Mouse (Mus musculus): ENCODE results near the gene Map3k12. TPM values are rescaled to one million over a fixed set of nuclear protein-coding genes. Genes with fewer than 3 reads are reported as not detected.

The Map3k12 gene
- 10.0 and 10.9 TPM in 2 replicates for polyA plus RNA-seq (2014; fragmentation: Nextera tagmentation; extraction: Ambion mirVana)

GRCm38 (mm10) chr15:102516728-102517404 is at the start of gene Map3k12:
TSS of gene Map3k12 (minus strand) at chr15:102517064.
- no peak for ATAC-seq (replicated peaks; ENCODE audit: insufficient number of reproducible peaks, low FRiP score, low TSS enrichment)
- Histone ChIP-seq H3K36me3 (ENCODE audit: control insufficient read depth, insufficient read depth, low read length) (peaks cover 5% of the 10 kb centered on the region; the same call in 1 of the 2 replicates), H3K4me1 (ENCODE audit: control insufficient read depth, insufficient read depth, low read length) (peaks cover 32% of the 10 kb centered on the region), H3K27me3 (ENCODE audit: control insufficient read depth, insufficient read depth, low read length) (no peaks in the 10 kb centered on the region), H3K4me2 (peak within 1 kb of the TSS; percentile 80), H3K27ac (ENCODE audit: low read depth, low read length) (peak within 1 kb of the TSS; percentile 96), H3K9me3 (replicated peaks; ENCODE audit: control insufficient read depth, low read length) (no peaks in the 10 kb centered on the region), H3K9ac (ENCODE audit: low read depth, low read length) (peak within 1 kb of the TSS; percentile 76), H3K4me3 (ENCODE audit: low read depth, low read length) (peak within 1 kb of the TSS; percentile 65)
- under 1% methylated on average over 42 of the region's 43 CpGs for WGBS (ENCODE audit: insufficient replicate concordance)

- no peak for ATAC-seq (replicated peaks; ENCODE audit: insufficient number of reproducible peaks, low FRiP score, low TSS enrichment)
- H3K9me3 ChIP-seq (replicated peaks; ENCODE audit: control insufficient read depth, low read length): no peaks in the 10 kb centered on the region
- H3K4me2 ChIP-seq: no peak overlapping the region
- no peaks in the 10 kb centered on the region for H3K4me1 ChIP-seq (ENCODE audit: control insufficient read depth, insufficient read depth, low read length)
- no peak overlapping the region for H3K4me3 ChIP-seq (ENCODE audit: low read depth, low read length)
- no peaks in the 10 kb centered on the region for H3K36me3 ChIP-seq (ENCODE audit: control insufficient read depth, insufficient read depth, low read length)
- H3K27me3 ChIP-seq (ENCODE audit: control insufficient read depth, insufficient read depth, low read length): no peaks in the 10 kb centered on the region
- H3K9ac ChIP-seq (ENCODE audit: low read depth, low read length): no peak overlapping the region
- no peak overlapping the region for H3K27ac ChIP-seq (ENCODE audit: low read depth, low read length)
- WGBS (ENCODE audit: insufficient replicate concordance): 92% methylated on average over 5 of the region's 5 CpGs
These were observed 46.8 kb upstream of the Map3k12 start for GRCm38 (mm10) chr15:102563681-102564080.

GRCm38 (mm10) chr15:102563061-102563460 is 46.2 kb upstream of the Map3k12 start:
- Histone ChIP-seq H3K36me3 (ENCODE audit: control insufficient read depth, insufficient read depth, low read length) (no peaks in the 10 kb centered on the region), H3K4me2 (no peak overlapping the region), H3K4me3 (ENCODE audit: low read depth, low read length) (no peak overlapping the region), H3K27me3 (ENCODE audit: control insufficient read depth, insufficient read depth, low read length) (no peaks in the 10 kb centered on the region), H3K9ac (ENCODE audit: low read depth, low read length) (no peak overlapping the region), H3K27ac (ENCODE audit: low read depth, low read length) (no peak overlapping the region), H3K4me1 (ENCODE audit: control insufficient read depth, insufficient read depth, low read length) (no peaks in the 10 kb centered on the region), H3K9me3 (replicated peaks; ENCODE audit: control insufficient read depth, low read length) (no peaks in the 10 kb centered on the region)
- no peak for ATAC-seq (replicated peaks; ENCODE audit: insufficient number of reproducible peaks, low FRiP score, low TSS enrichment)
- 77% methylated on average over 3 of the region's 3 CpGs for WGBS (ENCODE audit: insufficient replicate concordance)

GRCm38 (mm10) chr15:102562491-102562890 is 45.6 kb upstream of the Map3k12 start:
- 90% methylated on average over 1 of the region's 1 CpGs for WGBS (ENCODE audit: insufficient replicate concordance)

GRCm38 (mm10) chr15:102557580-102557979 is 40.7 kb upstream of the Map3k12 start:
- ATAC-seq (replicated peaks; ENCODE audit: insufficient number of reproducible peaks, low FRiP score, low TSS enrichment): no peak
- H3K4me3 ChIP-seq (ENCODE audit: low read depth, low read length): no peak overlapping the region
- H3K9me3 ChIP-seq (replicated peaks; ENCODE audit: control insufficient read depth, low read length): no peaks in the 10 kb centered on the region
- peaks cover 21% of the 10 kb centered on the region for H3K36me3 ChIP-seq (ENCODE audit: control insufficient read depth, insufficient read depth, low read length)
- no peak overlapping the region for H3K27ac ChIP-seq (ENCODE audit: low read depth, low read length)
- no peaks in the 10 kb centered on the region for H3K4me1 ChIP-seq (ENCODE audit: control insufficient read depth, insufficient read depth, low read length)
- H3K4me2 ChIP-seq: no peak overlapping the region
- no peak overlapping the region for H3K9ac ChIP-seq (ENCODE audit: low read depth, low read length)
- no peaks in the 10 kb centered on the region for H3K27me3 ChIP-seq (ENCODE audit: control insufficient read depth, insufficient read depth, low read length)

More at GRCm38 (mm10) chr15:102562491-102562890, 45.6 kb upstream of the Map3k12 start:
- Histone ChIP-seq H3K27me3 (ENCODE audit: control insufficient read depth, insufficient read depth, low read length) (no peaks in the 10 kb centered on the region), H3K9me3 (replicated peaks; ENCODE audit: control insufficient read depth, low read length) (no peaks in the 10 kb centered on the region), H3K4me2 (no peak overlapping the region), H3K36me3 (ENCODE audit: control insufficient read depth, insufficient read depth, low read length) (no peaks in the 10 kb centered on the region), H3K27ac (ENCODE audit: low read depth, low read length) (no peak overlapping the region), H3K9ac (ENCODE audit: low read depth, low read length) (no peak overlapping the region), H3K4me3 (ENCODE audit: low read depth, low read length) (no peak overlapping the region), H3K4me1 (ENCODE audit: control insufficient read depth, insufficient read depth, low read length) (no peaks in the 10 kb centered on the region)
- ATAC-seq (replicated peaks; ENCODE audit: insufficient number of reproducible peaks, low FRiP score, low TSS enrichment): no peak

- H3K9me3 ChIP-seq (replicated peaks; ENCODE audit: control insufficient read depth, low read length): no peaks in the 10 kb centered on the region
- no peak overlapping the region for H3K27ac ChIP-seq (ENCODE audit: low read depth, low read length)
- peaks cover 32% of the 10 kb centered on the region for H3K36me3 ChIP-seq (ENCODE audit: control insufficient read depth, insufficient read depth, low read length)
- no peaks in the 10 kb centered on the region for H3K27me3 ChIP-seq (ENCODE audit: control insufficient read depth, insufficient read depth, low read length)
- H3K9ac ChIP-seq (ENCODE audit: low read depth, low read length): no peak overlapping the region
- no peak overlapping the region for H3K4me3 ChIP-seq (ENCODE audit: low read depth, low read length)
- no peak overlapping the region for H3K4me2 ChIP-seq
- ATAC-seq (replicated peaks; ENCODE audit: insufficient number of reproducible peaks, low FRiP score, low TSS enrichment): no peak
- WGBS (ENCODE audit: insufficient replicate concordance): 95% methylated on average over 1 of the region's 1 CpGs
- H3K4me1 ChIP-seq (ENCODE audit: control insufficient read depth, insufficient read depth, low read length): no peaks in the 10 kb centered on the region
These were observed 38.7 kb upstream of the Map3k12 start for GRCm38 (mm10) chr15:102555581-102555980.

- no peak for ATAC-seq (replicated peaks; ENCODE audit: insufficient number of reproducible peaks, low FRiP score, low TSS enrichment)
- H3K27ac ChIP-seq (ENCODE audit: low read depth, low read length): no peak overlapping the region
- peaks cover 32% of the 10 kb centered on the region for H3K36me3 ChIP-seq (ENCODE audit: control insufficient read depth, insufficient read depth, low read length)
- no peak overlapping the region for H3K4me3 ChIP-seq (ENCODE audit: low read depth, low read length)
- no peak overlapping the region for H3K9ac ChIP-seq (ENCODE audit: low read depth, low read length)
- 90% methylated on average over 5 of the region's 5 CpGs for WGBS (ENCODE audit: insufficient replicate concordance)
- no peaks in the 10 kb centered on the region for H3K9me3 ChIP-seq (replicated peaks; ENCODE audit: control insufficient read depth, low read length)
- no peaks in the 10 kb centered on the region for H3K27me3 ChIP-seq (ENCODE audit: control insufficient read depth, insufficient read depth, low read length)
- H3K4me1 ChIP-seq (ENCODE audit: control insufficient read depth, insufficient read depth, low read length): no peaks in the 10 kb centered on the region
- H3K4me2 ChIP-seq: no peak overlapping the region
These were observed 35.7 kb upstream of the Map3k12 start for GRCm38 (mm10) chr15:102552599-102552998.

- H3K36me3 ChIP-seq (ENCODE audit: control insufficient read depth, insufficient read depth, low read length): peaks cover 18% of the 10 kb centered on the region
- no peaks in the 10 kb centered on the region for H3K27me3 ChIP-seq (ENCODE audit: control insufficient read depth, insufficient read depth, low read length)
- H3K27ac ChIP-seq (ENCODE audit: low read depth, low read length): no peak overlapping the region
- H3K4me3 ChIP-seq (ENCODE audit: low read depth, low read length): no peak overlapping the region
- no peaks in the 10 kb centered on the region for H3K4me1 ChIP-seq (ENCODE audit: control insufficient read depth, insufficient read depth, low read length)
- H3K9me3 ChIP-seq (replicated peaks; ENCODE audit: control insufficient read depth, low read length): no peaks in the 10 kb centered on the region
- ATAC-seq (replicated peaks; ENCODE audit: insufficient number of reproducible peaks, low FRiP score, low TSS enrichment): no peak
- no peak overlapping the region for H3K4me2 ChIP-seq
- 93% methylated on average over 3 of the region's 3 CpGs for WGBS (ENCODE audit: insufficient replicate concordance)
- no peak overlapping the region for H3K9ac ChIP-seq (ENCODE audit: low read depth, low read length)
These were observed 30.6 kb upstream of the Map3k12 start for GRCm38 (mm10) chr15:102547478-102547877.
